Mouse (Mus musculus) layer of hippocampus, adult 18-20 months (tissue): ENCODE data around the gene Prune1. TPM values are rescaled to one million over a fixed set of nuclear protein-coding genes. Genes with fewer than 3 reads are reported as not detected.
"Not testable (repeated sequence)": the region's sequence is repeated elsewhere in the genome, so short reads cannot be mapped to it uniquely, and the experiment has no call there.

Experiments used
- DNase-seq, 2 experiments: peaks; one replicate each; pipeline ENCODE4 v3.0.0; 2022; ENCODE audit warnings: low spot score in 2 of 2
- total RNA-seq, 2 experiments: library from RNA; stranded (reverse); gene quantifications; 2 replicates each; pipeline ENCODE4 v1.2.3; 2021

Prune1 gene
- total RNA-seq, 2 experiments from 2014 or later, result 21.0 to 21.1 TPM

DNA sequence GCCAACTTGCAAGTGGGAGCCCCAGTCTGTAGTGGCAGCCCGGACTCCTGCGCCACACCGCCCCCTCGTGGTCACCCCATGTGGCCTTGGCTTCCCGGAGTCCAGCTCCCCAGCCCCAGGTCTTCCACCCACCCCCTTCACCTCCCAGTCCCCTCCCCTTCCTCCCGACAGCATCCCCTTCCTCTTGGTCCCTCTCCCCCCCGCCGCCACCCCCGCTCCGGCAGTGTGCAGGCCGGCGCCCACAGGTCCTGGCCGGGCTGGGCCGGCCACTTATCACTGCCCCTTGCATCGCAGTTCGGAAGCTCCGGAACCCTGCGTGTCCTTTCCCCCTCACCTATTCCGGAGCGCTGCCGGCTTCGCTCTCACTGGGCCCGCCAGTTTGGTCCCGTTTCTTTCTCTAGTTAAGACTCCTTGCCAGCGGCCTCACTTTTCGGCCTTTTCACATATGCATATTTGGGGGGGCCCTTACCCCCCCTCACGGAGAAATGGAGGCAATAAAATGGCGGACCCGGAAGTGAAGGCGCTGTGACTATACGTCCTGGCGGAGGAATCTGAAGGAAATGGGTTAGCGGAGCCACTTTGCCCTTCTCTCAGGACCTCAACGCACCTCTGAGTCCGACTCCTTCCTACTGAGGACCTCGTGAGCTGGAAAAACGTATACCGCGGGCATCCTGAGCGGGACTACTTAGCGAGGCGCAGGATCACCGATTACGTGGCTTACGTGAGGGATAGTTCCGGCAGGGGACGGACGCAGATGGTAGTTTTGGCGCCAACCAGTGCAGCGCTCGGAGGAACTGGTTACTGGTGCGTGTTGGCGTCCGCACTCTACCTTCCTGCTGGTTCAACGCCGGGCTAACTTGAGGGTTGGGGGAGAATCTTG, 64.4 kb downstream of the Prune1 start, which contains the start of gene Gabpb2:
Gene Gabpb2, minus strand, starts transcription at position 662 of the 880 bp plus-strand sequence.
- DNase-seq, result peak; percentile 81 to 92

GRCm38 (mm10) chr3:95216655-95217254, 65.1 kb downstream of the Prune1 start:
- DNase-seq, result no peak

DNA sequence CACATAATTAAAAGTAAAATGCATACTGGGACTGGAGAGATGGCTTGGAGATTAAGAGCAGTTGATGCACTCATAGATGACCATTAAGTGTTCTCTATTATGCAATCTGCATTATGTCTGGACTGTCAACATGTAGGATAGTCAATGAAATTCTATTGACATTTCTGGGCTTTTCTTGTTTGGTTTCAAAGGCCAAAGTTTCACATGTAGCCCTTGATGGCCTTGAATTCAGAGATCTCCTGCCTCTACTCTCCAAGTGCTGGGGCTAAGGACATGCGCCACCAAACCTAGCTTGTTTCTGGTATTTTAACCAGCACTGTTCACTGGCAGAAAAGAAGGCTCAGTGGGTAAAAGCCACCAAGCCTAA, 68.3 kb downstream of the Prune1 start:
- no peak for DNase-seq

DNA sequence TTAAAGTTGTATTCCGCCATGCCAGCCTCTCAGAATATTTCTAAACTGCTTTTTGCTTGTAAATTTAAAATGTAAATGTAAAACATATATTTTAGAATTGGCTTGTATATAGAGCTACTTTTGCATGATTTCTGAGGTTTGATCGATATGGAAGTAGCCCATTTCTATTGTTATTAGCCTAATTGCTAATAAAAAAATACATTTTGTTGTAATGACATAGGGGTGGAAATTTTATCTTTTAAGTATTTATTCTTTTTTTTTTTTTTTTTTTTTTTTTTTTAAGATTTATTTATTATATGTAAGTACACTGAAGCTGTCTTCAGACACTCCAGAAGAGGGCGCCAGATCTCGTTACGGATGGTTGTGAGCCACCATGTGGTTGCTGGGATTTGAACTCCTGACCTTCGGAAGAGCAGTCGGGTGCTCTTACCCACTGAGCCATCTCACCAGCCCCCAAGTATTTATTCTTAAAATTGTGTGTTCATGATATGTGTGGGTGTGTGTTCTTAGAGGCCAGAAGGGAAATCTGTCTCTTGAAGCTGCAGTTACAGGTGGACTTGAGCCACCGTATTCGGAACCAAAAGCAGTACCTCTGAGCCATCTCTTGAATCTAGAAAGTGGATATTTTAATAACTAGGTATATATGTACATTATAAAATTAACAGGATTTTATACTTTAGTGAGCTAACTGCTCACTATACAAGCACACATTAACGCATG, 68.8 kb downstream of the Prune1 start:
- DNase-seq, result not testable (repeated sequence)

DNA sequence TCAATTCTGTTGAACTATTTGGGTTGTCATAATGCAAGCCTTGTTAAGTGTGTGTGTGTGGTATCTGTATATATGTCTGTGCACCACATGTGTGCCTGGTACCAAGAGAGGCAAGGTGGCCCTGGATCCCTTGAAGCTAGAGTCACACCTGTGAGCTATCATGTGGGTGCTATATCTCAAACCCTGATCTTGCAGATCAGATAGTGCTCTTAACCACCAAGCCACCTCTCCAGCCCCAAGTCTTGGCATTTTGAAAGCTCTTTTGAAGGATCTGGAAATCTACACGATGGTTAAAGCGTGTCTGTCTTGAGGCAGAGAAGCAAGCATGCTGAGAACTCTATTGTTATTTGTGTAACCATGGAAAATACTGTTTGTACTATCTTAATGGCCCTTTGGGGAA, 71.3 kb downstream of the Prune1 start:
- no peak for DNase-seq

DNA sequence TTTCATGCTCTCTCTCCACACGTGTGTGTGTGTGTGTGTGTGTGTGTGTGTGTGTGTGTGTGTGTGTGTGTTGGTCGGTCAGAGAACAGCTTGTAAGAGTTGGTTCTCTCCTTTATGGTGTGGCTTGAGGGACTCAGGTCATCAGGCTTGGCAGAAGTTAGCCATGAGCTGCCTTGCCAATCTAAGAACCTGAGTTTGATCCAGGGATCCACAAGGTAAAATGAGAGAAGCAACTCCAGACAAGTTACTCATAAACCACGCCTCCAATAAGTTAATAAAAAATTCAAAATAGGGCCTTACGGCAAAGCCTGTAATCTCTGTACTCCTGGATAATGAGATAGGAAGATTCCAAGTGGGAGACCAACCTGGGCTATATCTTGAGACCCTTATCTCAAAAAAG, 73.6 kb downstream of the Prune1 start:
- no peak for DNase-seq

DNA sequence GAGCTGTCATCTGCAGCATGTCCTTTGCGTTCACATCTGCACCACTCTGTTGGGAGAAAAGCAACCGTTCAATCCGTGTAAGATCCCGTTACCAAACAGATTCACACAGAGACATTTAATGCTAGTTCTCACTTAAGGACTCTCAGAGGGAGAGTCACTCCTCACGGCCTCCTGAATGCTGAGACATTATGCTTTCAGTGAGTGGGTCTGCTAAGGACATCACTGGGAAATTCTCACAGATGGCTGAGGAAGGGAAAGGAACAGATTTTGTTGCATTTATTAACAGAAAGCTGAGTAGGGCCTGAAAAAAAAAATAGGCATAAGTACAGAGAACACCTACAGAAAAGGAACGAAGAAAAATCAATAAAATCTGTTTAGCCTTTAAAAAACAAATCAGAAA, 78.0 kb downstream of the Prune1 start:
- peak in 1 of 2 experiments; percentile 63 for DNase-seq

Other genes starting within 250 kb of the Prune1 start
- 100 to 1,000 TPM; 154 to 169 TPM for gene Psmd4, start 239.5 kb downstream of the Prune1 start, total RNA-seq
- gene Pip5k1a, start 175.1 kb downstream of the Prune1 start, total RNA-seq, result 10 to 100 TPM; 69.1 to 71.7 TPM
- gene Vps72, start 171.1 kb downstream of the Prune1 start, total RNA-seq, result 10 to 100 TPM; 46.7 to 48.2 TPM
- gene Tmod4, start 157.6 kb downstream of the Prune1 start, total RNA-seq, result under 1 TPM; 0.48 to 0.82 TPM
- 10 to 100 TPM; 43.5 to 48.9 TPM for gene Scnm1, start 148.1 kb downstream of the Prune1 start, total RNA-seq
- 10 to 100 TPM; 16.1 to 16.5 TPM for gene Lysmd1, start 148.0 kb downstream of the Prune1 start, total RNA-seq
- 1 to 10 TPM; 2.6 to 3.1 TPM for gene Tnfaip8l2, start 139.7 kb downstream of the Prune1 start, total RNA-seq
- gene Sema6c, start 121.6 kb downstream of the Prune1 start, total RNA-seq, result 10 to 100 TPM; 29.4 to 34.2 TPM
- gene Gabpb2, start 64.2 kb downstream of the Prune1 start, total RNA-seq, result 10 to 100 TPM; 12.7 to 13.2 TPM
- gene Cdc42se1, start 53.3 kb downstream of the Prune1 start, total RNA-seq, result 10 to 100 TPM; 72.7 to 72.9 TPM
- 100 to 1,000 TPM; 263 to 266 TPM for gene Mllt11, start 49.9 kb downstream of the Prune1 start, total RNA-seq
- gene Gm128, start 40.5 kb downstream of the Prune1 start, total RNA-seq, result under 1 TPM in 1 of 2 experiments, not detected in 1; 0.15 TPM
- under 1 TPM in 1 of 2 experiments, not detected in 1; 0.37 TPM for gene Bnipl, start 30.9 kb downstream of the Prune1 start, total RNA-seq
- 10 to 100 TPM; 19.2 to 21.0 TPM for gene Mindy1, start 731 bp downstream of the Prune1 start, total RNA-seq
- gene Anxa9, start 25.1 kb upstream of the Prune1 start, total RNA-seq, result under 1 TPM; 0.59 to 0.63 TPM
- gene Cers2, start 32.7 kb upstream of the Prune1 start, total RNA-seq, result 10 to 100 TPM; 54.2 to 54.5 TPM
- gene Setdb1, start 75.1 kb upstream of the Prune1 start, total RNA-seq, result 10 to 100 TPM; 31.9 to 38.0 TPM
- not detected for gene 4930558C23Rik, start 120.8 kb upstream of the Prune1 start, total RNA-seq
- gene Arnt, start 152.3 kb upstream of the Prune1 start, total RNA-seq, result 10 to 100 TPM; 31.4 to 32.7 TPM
- gene Ctsk, start 217.2 kb upstream of the Prune1 start, total RNA-seq, result 1 to 10 TPM; 2.3 to 2.9 TPM
- 10 to 100 TPM; 72.3 to 90.7 TPM for gene Ctss, start 244.7 kb upstream of the Prune1 start, total RNA-seq